Mouse (Mus musculus): ENCODE measurements around the gene Adam10.

Gene Adam10

DNA sequence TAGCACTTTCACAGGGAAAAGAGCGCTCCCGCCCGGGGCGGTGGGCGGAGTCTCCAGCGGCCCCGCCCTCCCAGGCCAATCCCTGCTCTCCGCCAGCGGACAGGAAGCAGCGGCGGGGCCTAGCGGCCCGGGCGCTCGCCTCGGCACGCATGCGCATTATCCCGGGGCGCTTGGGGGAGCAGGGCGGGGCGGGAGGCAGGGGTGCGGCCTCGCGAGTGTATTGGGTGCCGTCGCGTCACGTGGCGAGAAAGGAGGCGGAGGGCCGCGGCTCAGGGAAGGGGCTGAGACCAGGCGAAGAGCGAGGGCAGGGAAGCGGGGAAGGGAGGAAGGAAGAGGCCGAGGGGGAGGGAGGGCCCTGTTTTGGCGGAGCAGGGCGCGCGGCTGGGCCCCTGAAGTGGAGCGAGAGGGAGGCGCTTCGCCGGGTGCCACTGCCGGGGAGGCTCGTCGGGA lies at the start of gene Adam10:
Gene Adam10, plus strand, starts transcription at position 316 of the 450 bp plus-strand sequence.
- DNase-seq (ENCODE audit: extremely low read depth, insufficient read length, low spot score): peak; percentile 99

DNA sequence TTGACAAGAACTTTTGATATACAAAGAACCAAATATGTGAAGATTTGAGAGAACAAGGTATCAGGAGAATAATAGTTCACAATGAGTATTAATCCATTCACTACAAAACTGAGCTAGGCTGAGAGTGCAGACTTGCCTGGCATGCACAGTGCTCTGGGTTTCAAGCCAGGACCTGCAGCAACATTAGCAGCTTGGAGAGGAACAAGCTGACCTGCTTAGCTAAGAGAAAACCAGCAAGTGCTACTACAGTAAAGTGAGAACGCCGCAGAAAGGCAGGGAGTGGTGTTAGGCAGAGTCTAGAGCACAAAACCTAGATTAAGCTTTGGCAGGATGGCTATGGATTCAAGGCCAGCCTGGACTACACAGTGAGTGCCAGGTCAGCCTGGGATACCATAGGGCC lies 49.1 kb upstream of the Adam10 start:
- DNase-seq (ENCODE audit: extremely low read depth, insufficient read length, low spot score): no peak

DNA sequence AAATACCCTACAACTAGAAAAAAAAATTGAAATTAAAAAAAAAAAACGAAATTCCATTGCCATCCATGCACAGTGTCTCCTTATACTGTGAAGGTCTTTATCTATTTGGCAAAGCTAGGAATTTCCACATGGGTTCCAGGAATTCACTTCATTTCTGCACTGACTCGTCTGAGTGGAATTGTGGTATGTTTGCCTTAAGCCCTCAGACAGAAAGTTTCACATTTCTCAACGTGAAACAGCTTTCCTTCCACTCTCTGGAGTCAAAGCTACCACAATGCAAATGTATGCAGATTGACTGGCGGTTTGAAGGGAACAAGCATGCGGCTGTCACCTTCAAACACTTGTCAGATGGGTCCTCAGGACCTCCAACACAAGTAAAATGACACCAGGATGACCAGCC lies 47.1 kb upstream of the Adam10 start:
- no peak for DNase-seq (ENCODE audit: extremely low read depth, insufficient read length, low spot score)

DNA sequence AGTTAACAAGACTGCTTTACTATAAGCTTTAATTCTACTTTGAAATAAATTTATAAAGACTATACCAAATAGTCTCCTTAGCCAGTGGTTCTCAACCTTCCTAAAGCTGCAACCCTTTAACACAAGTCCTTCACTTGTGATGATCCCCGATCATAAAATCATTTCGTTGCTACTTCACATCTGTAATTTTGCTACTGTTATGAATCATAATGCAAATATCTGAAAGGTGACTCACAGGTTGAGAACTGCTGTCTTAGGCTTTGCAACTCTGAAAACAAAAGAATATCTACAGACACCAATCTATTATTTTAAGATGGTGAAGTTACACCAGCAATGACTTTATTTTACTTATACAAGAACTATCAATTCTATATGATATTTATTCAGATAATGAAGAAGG lies 42.0 kb upstream of the Adam10 start:
- DNase-seq (ENCODE audit: extremely low read depth, insufficient read length, low spot score): no peak

DNA sequence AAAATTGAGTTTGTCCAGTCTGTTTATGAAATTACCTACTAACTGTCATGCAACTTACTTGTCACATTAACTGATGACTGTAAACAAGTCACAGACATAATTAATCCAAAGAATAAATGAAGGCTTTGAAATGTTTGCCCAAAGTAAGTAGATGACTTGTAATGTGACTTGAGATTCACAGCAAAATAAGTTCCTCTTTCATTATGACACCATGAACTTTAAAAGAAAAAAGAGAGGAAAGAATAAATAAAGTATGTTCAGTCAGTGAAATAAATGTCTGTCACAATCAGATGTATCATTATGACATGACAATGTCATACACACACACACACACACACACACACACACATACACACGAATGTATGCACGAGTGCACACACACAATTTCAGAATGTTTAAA lies 28.5 kb upstream of the Adam10 start:
- DNase-seq (ENCODE audit: extremely low read depth, insufficient read length, low spot score): no peak

DNA sequence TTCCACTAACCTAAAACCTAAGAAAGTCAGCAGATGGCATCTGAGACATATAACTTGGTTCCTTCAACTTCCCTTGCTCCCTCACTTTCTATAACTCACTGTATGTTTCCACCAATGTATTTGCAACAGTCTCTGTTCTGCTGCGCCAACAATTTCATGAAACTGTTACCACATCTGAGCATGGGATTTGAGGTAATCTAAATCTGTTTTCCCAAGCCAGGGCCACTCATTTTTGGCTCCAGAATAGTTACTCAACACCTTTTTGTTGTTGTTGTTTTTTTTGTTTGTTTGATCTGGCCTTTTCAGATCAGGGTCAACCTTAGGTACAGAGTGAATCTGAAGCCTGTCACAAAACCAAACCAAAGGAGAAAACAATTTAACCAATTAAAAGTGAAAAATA lies 27.8 kb upstream of the Adam10 start:
- no peak for DNase-seq (ENCODE audit: extremely low read depth, insufficient read length, low spot score)

DNA sequence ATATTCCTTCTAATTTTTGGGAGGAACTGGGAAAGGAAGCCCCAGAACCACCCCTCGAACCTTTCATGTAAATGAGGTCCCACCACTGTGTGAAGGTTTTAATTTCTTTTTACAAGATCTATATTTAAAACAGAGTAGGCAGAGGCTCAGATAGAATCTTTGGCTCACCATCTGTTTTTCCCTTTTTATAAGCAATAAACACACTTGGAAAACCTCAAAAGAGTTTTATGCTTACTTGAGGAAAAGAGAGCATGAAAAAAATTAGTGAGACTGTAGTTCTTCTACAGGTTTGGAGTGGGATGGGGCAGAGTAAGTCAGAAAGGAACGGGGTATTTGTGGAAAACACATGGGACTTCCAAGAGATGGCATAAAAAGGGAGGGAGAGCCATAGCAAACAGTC lies 26.6 kb upstream of the Adam10 start:
- DNase-seq (ENCODE audit: extremely low read depth, insufficient read length, low spot score): no peak

DNA sequence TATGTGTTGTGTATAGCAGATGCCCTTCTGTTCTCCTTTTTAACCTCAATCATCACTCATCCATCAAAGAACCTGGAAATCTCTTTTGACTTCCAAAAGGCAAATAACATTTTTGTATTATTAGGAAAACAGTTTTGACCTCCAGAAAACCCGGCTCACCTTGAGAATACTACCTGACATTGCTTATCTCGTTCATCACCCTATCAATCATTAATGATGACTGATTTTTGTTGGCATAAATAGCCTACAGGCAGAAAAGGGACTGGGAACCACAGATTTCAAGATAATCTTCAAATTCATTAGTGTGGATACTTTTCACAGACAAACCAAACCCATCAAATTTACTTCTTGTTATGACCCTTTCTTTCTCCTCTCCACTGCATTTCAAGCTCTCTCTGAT lies 24.9 kb upstream of the Adam10 start:
- DNase-seq (ENCODE audit: extremely low read depth, insufficient read length, low spot score): no peak

DNA sequence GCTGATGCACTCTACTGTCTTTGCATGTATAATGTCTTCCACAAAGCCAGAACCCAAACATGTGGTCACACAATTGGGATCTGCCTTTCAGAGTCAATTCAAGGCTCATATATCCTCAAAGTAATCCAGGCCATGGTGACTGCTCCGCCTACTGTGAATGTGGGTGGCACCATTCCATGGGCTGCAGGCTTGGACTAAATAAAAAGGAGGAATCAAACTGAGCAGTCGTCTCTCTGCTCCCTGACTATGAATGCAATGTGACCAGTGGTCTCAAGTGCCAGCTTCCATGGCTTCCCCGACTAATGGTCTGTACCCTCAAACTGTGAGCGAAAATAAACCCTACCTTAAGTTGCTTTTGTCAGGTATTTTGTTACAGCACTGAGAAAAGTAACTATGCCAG lies 24.3 kb upstream of the Adam10 start:
- no peak for DNase-seq (ENCODE audit: extremely low read depth, insufficient read length, low spot score)

DNA sequence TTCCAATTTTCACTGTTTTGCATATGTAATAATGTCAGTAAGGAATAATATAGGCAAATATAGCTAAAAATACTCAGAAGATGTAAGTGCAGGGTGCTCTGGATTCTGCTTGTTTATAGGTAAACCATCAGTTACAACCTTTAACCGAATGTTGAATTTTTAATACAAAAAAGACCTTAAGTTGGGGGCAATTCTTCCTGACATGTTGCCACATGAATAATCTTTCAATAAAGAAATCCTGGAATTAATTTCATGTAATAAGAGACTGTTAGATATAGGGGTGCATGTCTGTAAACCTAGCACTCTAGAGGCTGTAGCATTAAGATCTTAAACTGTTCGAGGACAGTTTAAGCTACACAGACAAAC lies 23.1 kb upstream of the Adam10 start:
- no peak for DNase-seq (ENCODE audit: extremely low read depth, insufficient read length, low spot score)

DNA sequence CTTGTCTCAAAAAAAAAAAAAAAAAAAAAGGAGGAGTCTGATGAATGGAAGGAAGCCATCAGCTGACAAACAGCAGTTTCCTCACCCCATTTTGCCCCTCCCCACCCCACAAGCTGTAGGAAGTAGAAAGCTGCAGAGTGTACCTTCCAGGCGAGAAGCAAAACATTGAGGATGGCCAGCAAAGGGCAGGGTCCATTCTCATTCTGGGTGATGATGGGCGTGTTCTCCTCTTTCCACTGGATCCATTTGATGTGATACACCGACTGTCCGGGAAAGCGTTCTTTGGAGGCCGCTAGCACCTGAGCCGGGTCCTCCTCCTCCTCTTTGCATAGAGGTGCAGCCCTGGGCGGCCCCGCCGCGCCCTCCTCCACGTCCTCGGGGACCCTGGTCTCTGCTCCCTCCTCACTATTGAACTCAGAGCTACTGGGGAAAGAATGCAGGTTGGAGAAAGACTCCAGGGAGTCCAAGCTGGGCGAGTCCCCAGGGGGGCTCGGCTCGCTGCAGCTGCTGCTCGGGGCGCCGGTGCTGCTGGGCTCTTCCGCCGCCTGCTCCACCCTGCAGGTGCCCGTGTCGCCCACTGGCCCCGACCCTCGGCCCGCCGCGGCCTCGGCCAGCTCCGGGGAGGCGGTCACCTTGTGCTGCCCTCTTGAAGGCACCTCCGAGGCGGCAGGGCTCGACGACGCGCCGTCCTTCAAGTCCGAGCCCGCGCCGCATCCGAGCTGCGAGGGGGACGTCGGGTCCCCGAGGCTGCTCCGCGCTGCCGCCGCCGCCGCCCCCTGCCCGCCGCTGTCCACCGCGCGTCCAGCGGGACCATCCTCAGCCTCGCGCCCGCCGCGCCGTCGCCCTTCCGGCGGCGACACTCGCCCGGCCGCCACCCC lies 22.4 kb upstream of the Adam10 start, which contains the start of gene Gm10642:
Gene Gm10642, plus strand, starts transcription at position 122 of the 878 bp plus-strand sequence.
- peak; percentile 63 for DNase-seq (ENCODE audit: extremely low read depth, insufficient read length, low spot score)

DNA sequence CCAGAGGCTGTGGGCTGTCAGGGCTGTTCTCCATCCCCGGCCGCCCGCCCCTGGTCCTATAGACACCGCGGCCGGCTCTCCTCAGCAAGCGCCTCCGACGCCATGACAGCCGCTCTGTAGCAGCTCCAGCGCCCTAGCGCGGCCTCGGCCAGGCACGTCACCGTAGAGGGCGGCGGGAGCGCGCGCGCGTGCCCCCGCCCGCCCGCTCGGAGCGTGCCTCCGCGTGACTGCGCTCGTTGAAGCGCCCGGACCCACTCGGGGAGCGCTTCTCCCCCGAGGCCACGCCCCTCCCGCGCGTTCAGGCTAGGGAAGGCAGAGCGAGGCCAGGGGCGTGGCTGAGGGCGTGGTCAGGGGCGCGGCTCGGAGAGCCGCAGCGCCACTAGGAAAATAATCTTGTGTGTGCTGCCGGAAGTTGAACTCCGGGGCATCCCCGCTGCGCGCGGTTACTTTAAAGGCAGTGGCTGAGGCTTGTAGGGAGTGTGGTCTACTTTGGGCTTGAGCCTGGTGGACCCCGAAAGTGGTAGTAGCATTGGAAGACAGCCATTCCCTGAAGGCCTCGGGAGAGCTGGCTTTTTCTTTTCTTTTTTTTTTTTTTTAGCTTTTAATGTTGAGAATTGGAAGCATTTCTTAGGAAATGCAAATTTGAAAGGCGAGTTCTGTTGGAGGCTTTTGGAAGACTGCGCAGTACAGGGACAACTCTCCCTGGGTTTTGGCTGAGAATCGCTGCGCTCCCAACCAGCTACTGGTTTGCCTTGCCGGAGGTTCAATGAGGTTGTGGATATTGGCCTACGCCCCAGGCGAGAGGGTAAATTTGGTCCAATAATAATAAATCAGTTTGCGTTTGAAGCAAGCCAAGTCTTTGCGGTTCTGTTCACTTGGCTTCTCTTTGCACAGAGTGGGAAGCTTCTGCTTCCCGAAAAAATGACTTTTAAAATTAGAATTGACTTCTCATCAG lies 21.5 kb upstream of the Adam10 start, which contains the start of gene Mindy2:
Gene Mindy2, minus strand, starts transcription at position 162 of the 955 bp plus-strand sequence.
- DNase-seq (ENCODE audit: extremely low read depth, insufficient read length, low spot score): peak; percentile 97

DNA sequence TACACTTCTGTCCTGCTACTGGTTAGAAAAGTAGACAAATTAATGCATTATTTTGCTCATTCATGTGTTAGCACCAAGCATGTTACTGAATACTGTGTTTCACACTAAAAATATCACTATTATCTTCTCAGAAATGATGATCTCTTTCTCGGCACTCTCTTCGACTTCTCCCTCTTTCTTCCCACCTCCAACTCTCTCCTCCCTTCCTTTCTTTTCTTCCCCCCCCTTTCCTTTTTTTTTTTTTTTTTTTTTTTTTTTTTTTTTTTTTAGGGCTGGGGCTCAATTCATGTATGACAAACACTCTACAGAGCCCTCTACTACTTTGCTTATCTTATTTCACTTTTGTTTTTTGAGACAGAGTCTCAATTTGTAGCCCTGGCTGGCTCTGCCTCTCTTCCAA lies 20.5 kb upstream of the Adam10 start:
- DNase-seq (ENCODE audit: extremely low read depth, insufficient read length, low spot score): no peak

DNA sequence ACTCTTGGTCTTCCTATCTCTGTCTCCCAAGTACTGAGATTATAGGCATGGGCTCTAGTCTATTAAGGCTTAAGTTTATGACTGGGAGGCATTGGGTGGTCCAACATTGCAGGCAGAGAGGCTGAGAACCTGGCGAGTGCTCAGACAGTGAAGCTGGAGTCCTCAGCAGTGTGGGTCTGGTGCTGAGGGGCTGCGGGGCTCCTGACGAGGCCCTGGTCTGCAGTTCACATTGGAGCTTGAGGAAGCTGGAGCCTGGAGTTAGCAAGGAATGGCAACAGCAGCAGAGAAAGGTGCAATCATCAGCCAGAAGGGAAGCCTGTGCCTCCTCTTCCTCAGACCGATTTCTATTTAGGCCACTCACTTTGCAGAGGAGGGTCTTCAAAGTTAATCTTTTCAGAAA lies 13.9 kb upstream of the Adam10 start:
- no peak for DNase-seq (ENCODE audit: extremely low read depth, insufficient read length, low spot score)

DNA sequence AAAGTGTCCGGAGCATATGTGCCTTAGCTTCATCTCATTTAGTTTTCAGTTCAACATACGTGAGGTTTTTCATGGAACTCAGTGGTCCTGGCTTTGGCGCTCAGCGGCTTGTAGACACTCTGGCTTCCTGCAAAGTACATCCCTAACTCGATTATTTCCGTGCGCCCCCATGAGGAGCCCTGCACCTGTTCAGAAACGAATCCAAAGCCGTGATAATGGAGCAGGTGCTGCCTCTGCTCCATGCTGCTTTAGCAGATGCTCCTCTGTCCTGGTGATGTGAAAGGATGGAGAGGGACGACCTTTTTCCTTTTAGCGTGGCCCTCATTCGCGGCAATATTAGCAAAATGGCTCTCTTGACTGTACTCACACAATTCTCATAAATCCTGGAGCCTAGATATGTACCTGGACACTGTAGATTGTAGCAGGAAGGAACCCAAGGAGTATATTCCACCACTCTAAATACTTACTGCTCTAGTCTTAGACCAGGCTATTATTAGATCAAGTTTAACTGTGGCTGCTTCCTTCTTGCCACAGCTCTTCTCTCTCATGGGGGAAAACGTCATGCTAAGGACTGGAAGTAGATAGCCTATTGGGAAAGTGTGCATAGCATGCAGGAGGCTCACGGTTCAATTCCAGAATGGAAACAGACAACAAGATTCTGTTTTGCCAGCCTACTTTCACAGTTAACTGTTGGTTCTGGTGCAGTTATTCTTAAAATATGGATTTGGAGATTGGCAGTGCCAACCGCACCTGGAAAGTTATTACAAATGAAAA lies 13.2 kb upstream of the Adam10 start:
- no peak for DNase-seq (ENCODE audit: extremely low read depth, insufficient read length, low spot score)

DNA sequence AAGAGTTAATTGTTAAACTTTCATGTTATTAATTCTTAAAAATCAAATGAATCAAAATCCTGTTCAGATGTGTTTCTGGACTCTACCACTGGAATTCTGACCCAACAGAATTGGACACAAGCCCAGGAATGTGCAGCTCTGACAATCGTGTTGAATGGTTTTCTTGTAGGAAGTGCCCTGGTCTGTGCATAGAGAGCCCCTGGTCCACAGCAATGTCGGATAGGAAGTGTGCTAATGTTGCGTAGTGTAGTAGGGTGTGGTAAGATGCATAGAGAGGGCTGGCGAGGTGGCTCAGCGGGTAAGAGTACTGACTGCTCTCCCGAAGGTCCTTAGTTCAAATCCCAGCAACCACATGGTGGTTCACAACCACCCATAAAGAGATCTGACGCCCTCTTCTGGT lies 12.0 kb upstream of the Adam10 start:
- DNase-seq (ENCODE audit: extremely low read depth, insufficient read length, low spot score): peak; percentile 46

DNA sequence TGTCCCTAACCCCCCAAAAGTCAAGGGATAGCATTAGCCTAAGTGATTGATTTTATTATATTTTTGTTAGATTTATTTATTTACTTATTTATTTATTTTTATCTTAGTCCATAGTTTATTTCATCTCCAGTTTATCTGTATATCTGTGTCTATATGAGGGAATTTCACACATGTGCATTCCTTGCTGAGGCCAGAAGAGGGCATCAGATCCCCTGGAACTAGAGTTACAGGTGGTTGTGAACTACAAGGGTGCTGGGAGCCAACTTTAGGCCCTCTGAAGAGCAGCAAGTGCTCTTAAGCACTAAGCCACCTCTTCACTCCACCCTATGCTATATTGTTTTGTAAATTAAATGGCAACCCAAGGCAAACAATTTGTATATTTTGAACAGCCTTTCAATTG lies 10.7 kb upstream of the Adam10 start:
- no peak for DNase-seq (ENCODE audit: extremely low read depth, insufficient read length, low spot score)

DNA sequence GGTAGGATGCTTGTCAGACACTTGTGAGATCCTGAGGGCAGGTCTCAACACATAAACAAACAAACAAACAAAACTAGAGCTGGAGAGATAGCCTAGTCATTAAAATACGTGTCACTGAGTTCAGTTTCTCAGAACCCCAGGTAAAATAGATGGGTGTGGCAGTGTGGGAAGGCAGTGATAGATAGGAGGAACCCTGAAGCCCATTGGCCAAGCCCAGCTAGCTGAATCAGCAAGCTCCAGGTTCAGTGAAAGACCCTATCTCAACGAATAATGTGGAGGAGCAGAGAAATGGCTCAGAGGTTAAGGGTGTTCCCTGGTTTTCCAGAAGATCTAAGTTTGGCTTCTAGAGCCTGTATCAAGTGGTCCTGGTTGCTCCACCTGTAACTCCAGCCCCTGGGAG lies 9.6 kb upstream of the Adam10 start:
- DNase-seq (ENCODE audit: extremely low read depth, insufficient read length, low spot score): no peak

DNA sequence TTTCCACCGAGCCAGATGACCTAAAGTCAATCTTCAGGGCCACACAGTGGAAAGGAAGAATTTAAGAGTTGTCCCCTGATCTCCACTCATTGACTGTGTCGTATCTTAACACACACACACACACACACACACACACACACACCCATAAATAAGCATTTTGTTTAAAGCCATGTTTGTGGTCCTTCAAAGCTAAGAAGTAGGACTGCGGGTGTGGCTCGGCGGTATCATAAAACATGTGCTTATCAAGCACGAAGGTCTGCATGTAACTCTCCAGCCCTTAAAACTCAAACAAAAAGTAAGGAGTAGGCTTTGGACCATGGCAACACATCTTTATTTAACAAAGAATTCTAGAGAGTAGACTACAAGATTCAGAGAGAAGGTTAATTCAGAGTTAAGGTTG lies 8.4 kb upstream of the Adam10 start:
- DNase-seq (ENCODE audit: extremely low read depth, insufficient read length, low spot score): no peak

DNA sequence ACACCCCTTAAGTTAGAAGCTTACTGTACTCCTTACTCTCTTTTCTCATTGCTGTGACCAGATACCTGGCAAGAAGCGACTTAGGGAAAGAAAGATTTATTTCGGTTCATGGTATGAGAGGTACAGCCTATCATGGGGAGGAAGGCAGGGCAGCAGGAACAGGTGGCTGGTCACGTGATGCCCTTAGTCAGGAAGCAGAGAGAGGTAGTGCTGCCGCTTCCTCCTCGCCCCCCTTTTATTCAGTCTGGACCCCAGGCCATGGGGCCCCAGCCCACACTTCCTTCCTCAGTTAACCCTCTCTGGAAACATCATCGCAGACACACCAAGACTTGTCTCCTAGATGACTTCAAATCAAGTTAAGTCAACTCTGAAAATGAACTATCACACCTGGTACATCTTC lies 7.5 kb upstream of the Adam10 start:
- no peak for DNase-seq (ENCODE audit: extremely low read depth, insufficient read length, low spot score)

Data from 3134 (cell line).